Mouse (Mus musculus): ENCODE results near the gene Calml4. TPM values are rescaled to one million over a fixed set of nuclear protein-coding genes. Genes with fewer than 3 reads are reported as not detected.
"Not testable (repeated sequence)": the region's sequence is repeated elsewhere in the genome, so short reads cannot be mapped to it uniquely, and the experiment has no call there.

The Calml4 gene
- polyA plus RNA-seq, 1 experiment from 2014 or later, result 0.88 TPM

- Histone ChIP-seq H3K9ac (replicated peaks; ENCODE audit: low read length) (no peak overlapping the region), H3K9me3 (replicated peaks; ENCODE audit: control insufficient read depth, low read length) (no peaks in the 10 kb centered on the region), H3K4me1 (ENCODE audit: control insufficient read depth, insufficient read depth, low read length) (peaks cover 7% of the 10 kb centered on the region), H3K27ac (replicated peaks; ENCODE audit: low read depth, low read length) (no peak overlapping the region), H3K36me3 (replicated peaks; ENCODE audit: control insufficient read depth, insufficient read depth, low read depth, low read length) (no peaks in the 10 kb centered on the region), H3K27me3 (ENCODE audit: control insufficient read depth, insufficient read depth, low read length) (no peaks in the 10 kb centered on the region), H3K4me2 (ENCODE audit: low read depth, low read length) (no peak overlapping the region), H3K4me3 (ENCODE audit: low read depth, low read length) (no peak overlapping the region)
- 80% methylated on average over 9 of the region's 9 CpGs for WGBS
- ATAC-seq (replicated peaks; ENCODE audit: insufficient number of reproducible peaks, low FRiP score, low TSS enrichment, low read depth) (no peak), DNase-seq (ENCODE audit: low spot score) (no peak)
Measured at GRCm38 (mm10) chr9:62857216-62857615, 664 bp upstream of the Calml4 start.

- Histone ChIP-seq H3K4me3 (ENCODE audit: low read depth, low read length) (no peak overlapping the region), H3K9ac (replicated peaks; ENCODE audit: low read length) (no peak overlapping the region), H3K27ac (replicated peaks; ENCODE audit: low read depth, low read length) (no peak overlapping the region), H3K36me3 (replicated peaks; ENCODE audit: control insufficient read depth, insufficient read depth, low read depth, low read length) (no peaks in the 10 kb centered on the region), H3K4me1 (ENCODE audit: control insufficient read depth, insufficient read depth, low read length) (peaks cover 7% of the 10 kb centered on the region), H3K9me3 (replicated peaks; ENCODE audit: control insufficient read depth, low read length) (no peaks in the 10 kb centered on the region), H3K27me3 (ENCODE audit: control insufficient read depth, insufficient read depth, low read length) (no peaks in the 10 kb centered on the region), H3K4me2 (ENCODE audit: low read depth, low read length) (no peak overlapping the region; the same call in none of the 2 replicates)
- DNase-seq (ENCODE audit: low spot score) (peak; percentile 33), ATAC-seq (replicated peaks; ENCODE audit: insufficient number of reproducible peaks, low FRiP score, low TSS enrichment, low read depth) (no peak)
- WGBS, result 39% methylated on average over 8 of the region's 8 CpGs
Measured at GRCm38 (mm10) chr9:62858266-62859019, 563 bp downstream of the Calml4 start.

- DNase-seq (ENCODE audit: low spot score), result not testable (repeated sequence)
Measured at GRCm38 (mm10) chr9:62860102-62860501, 2.2 kb downstream of the Calml4 start.

GRCm38 (mm10) chr9:62860866-62861265 is 3.0 kb downstream of the Calml4 start:
- 56% methylated on average over 4 of the region's 4 CpGs for WGBS
- H3K27ac ChIP-seq (replicated peaks; ENCODE audit: low read depth, low read length), result no peak overlapping the region
- H3K9me3 ChIP-seq (replicated peaks; ENCODE audit: control insufficient read depth, low read length), result no peaks in the 10 kb centered on the region
- H3K27me3 ChIP-seq (ENCODE audit: control insufficient read depth, insufficient read depth, low read length), result no peaks in the 10 kb centered on the region
- DNase-seq (ENCODE audit: low spot score) (no peak), ATAC-seq (replicated peaks; ENCODE audit: insufficient number of reproducible peaks, low FRiP score, low TSS enrichment, low read depth) (no peak)
- H3K4me1 ChIP-seq (ENCODE audit: control insufficient read depth, insufficient read depth, low read length), result peaks cover 7% of the 10 kb centered on the region
- H3K9ac ChIP-seq (replicated peaks; ENCODE audit: low read length), result no peak overlapping the region
- H3K4me2 ChIP-seq (ENCODE audit: low read depth, low read length), result no peak overlapping the region
- H3K36me3 ChIP-seq (replicated peaks; ENCODE audit: control insufficient read depth, insufficient read depth, low read depth, low read length), result no peaks in the 10 kb centered on the region
- H3K4me3 ChIP-seq (ENCODE audit: low read depth, low read length), result no peak overlapping the region

More at GRCm38 (mm10) chr9:62860102-62860501, 2.2 kb downstream of the Calml4 start:
- 41% methylated on average over 6 of the region's 7 CpGs for WGBS
- H3K27me3 ChIP-seq (ENCODE audit: control insufficient read depth, insufficient read depth, low read length); H3K9me3 ChIP-seq (replicated peaks; ENCODE audit: control insufficient read depth, low read length); H3K36me3 ChIP-seq (replicated peaks; ENCODE audit: control insufficient read depth, insufficient read depth, low read depth, low read length); ATAC-seq (replicated peaks; ENCODE audit: insufficient number of reproducible peaks, low FRiP score, low TSS enrichment, low read depth); H3K4me1 ChIP-seq (ENCODE audit: control insufficient read depth, insufficient read depth, low read length); H3K4me3 ChIP-seq (ENCODE audit: low read depth, low read length); H3K27ac ChIP-seq (replicated peaks; ENCODE audit: low read depth, low read length); H3K9ac ChIP-seq (replicated peaks; ENCODE audit: low read length); H3K4me2 ChIP-seq (ENCODE audit: low read depth, low read length): not testable (repeated sequence)

- not testable (repeated sequence) for ATAC-seq (replicated peaks; ENCODE audit: insufficient number of reproducible peaks, low FRiP score, low TSS enrichment, low read depth); H3K4me1 ChIP-seq (ENCODE audit: control insufficient read depth, insufficient read depth, low read length); H3K9ac ChIP-seq (replicated peaks; ENCODE audit: low read length); H3K36me3 ChIP-seq (replicated peaks; ENCODE audit: control insufficient read depth, insufficient read depth, low read depth, low read length); H3K9me3 ChIP-seq (replicated peaks; ENCODE audit: control insufficient read depth, low read length); DNase-seq (ENCODE audit: low spot score); H3K4me3 ChIP-seq (ENCODE audit: low read depth, low read length); H3K27me3 ChIP-seq (ENCODE audit: control insufficient read depth, insufficient read depth, low read length); H3K4me2 ChIP-seq (ENCODE audit: low read depth, low read length); H3K27ac ChIP-seq (replicated peaks; ENCODE audit: low read depth, low read length)
- WGBS, result 95% methylated on average over 4 of the region's 4 CpGs
Measured at GRCm38 (mm10) chr9:62869236-62869635, 11.4 kb downstream of the Calml4 start.

GRCm38 (mm10) chr9:62870728-62871127 is 12.8 kb downstream of the Calml4 start:
- ATAC-seq (replicated peaks; ENCODE audit: insufficient number of reproducible peaks, low FRiP score, low TSS enrichment, low read depth), result no peak
- Histone ChIP-seq H3K27me3 (ENCODE audit: control insufficient read depth, insufficient read depth, low read length) (no peaks in the 10 kb centered on the region), H3K4me2 (ENCODE audit: low read depth, low read length) (no peak overlapping the region), H3K4me3 (ENCODE audit: low read depth, low read length) (no peak overlapping the region), H3K36me3 (replicated peaks; ENCODE audit: control insufficient read depth, insufficient read depth, low read depth, low read length) (no peaks in the 10 kb centered on the region), H3K27ac (replicated peaks; ENCODE audit: low read depth, low read length) (no peak overlapping the region), H3K4me1 (ENCODE audit: control insufficient read depth, insufficient read depth, low read length) (no peaks in the 10 kb centered on the region), H3K9ac (replicated peaks; ENCODE audit: low read length) (no peak overlapping the region), H3K9me3 (replicated peaks; ENCODE audit: control insufficient read depth, low read length) (no peaks in the 10 kb centered on the region)
- no peak for DNase-seq (ENCODE audit: low spot score)

- no peak overlapping the region for H3K27ac ChIP-seq (replicated peaks; ENCODE audit: low read depth, low read length)
- no peaks in the 10 kb centered on the region for H3K4me1 ChIP-seq (ENCODE audit: control insufficient read depth, insufficient read depth, low read length)
- H3K4me3 ChIP-seq (ENCODE audit: low read depth, low read length), result no peak overlapping the region
- H3K9me3 ChIP-seq (replicated peaks; ENCODE audit: control insufficient read depth, low read length), result no peaks in the 10 kb centered on the region
- 79% methylated on average over 7 of the region's 7 CpGs for WGBS
- no peaks in the 10 kb centered on the region for H3K27me3 ChIP-seq (ENCODE audit: control insufficient read depth, insufficient read depth, low read length)
- no peaks in the 10 kb centered on the region for H3K36me3 ChIP-seq (replicated peaks; ENCODE audit: control insufficient read depth, insufficient read depth, low read depth, low read length)
- no peak overlapping the region for H3K9ac ChIP-seq (replicated peaks; ENCODE audit: low read length)
- ATAC-seq (replicated peaks; ENCODE audit: insufficient number of reproducible peaks, low FRiP score, low TSS enrichment, low read depth), result no peak
- no peak overlapping the region for H3K4me2 ChIP-seq (ENCODE audit: low read depth, low read length)
- no peak for DNase-seq (ENCODE audit: low spot score)
Measured at GRCm38 (mm10) chr9:62876966-62877616, 19.2 kb downstream of the Calml4 start.

- Histone ChIP-seq H3K4me3 (ENCODE audit: low read depth, low read length) (no peak overlapping the region), H3K27me3 (ENCODE audit: control insufficient read depth, insufficient read depth, low read length) (no peaks in the 10 kb centered on the region), H3K36me3 (replicated peaks; ENCODE audit: control insufficient read depth, insufficient read depth, low read depth, low read length) (peaks cover 3% of the 10 kb centered on the region; the same call in 1 of the 2 replicates), H3K27ac (replicated peaks; ENCODE audit: low read depth, low read length) (no peak overlapping the region), H3K9me3 (replicated peaks; ENCODE audit: control insufficient read depth, low read length) (no peaks in the 10 kb centered on the region), H3K9ac (replicated peaks; ENCODE audit: low read length) (no peak overlapping the region), H3K4me2 (ENCODE audit: low read depth, low read length) (no peak overlapping the region), H3K4me1 (ENCODE audit: control insufficient read depth, insufficient read depth, low read length) (no peaks in the 10 kb centered on the region)
- DNase-seq (ENCODE audit: low spot score) (no peak), ATAC-seq (replicated peaks; ENCODE audit: insufficient number of reproducible peaks, low FRiP score, low TSS enrichment, low read depth) (no peak)
- WGBS, result 73% methylated on average over 2 of the region's 2 CpGs
Measured at GRCm38 (mm10) chr9:62877825-62878224, 19.9 kb downstream of the Calml4 start.
